Mouse (Mus musculus): ENCODE measurements around the gene Eps8l3.

Eps8l3 gene

GRCm38 (mm10) chr3:107895720-107896569 is 18.9 kb downstream of the Eps8l3 start, which contains the start of gene Gstm5:
Gstm5 (plus strand) TSS chr3:107895821.
- no peak for DNase-seq (ENCODE audit: low spot score)

- DNase-seq (ENCODE audit: low spot score) = no peak
Measured at GRCm38 (mm10) chr3:107898691-107899090, 21.7 kb downstream of the Eps8l3 start.

- DNase-seq (ENCODE audit: low spot score) = no peak
Measured at GRCm38 (mm10) chr3:107900955-107901673, 24.1 kb downstream of the Eps8l3 start.

GRCm38 (mm10) chr3:107905942-107906341 is 28.9 kb downstream of the Eps8l3 start:
- no peak for DNase-seq (ENCODE audit: low spot score)

GRCm38 (mm10) chr3:107916674-107917073 is 39.6 kb downstream of the Eps8l3 start:
- no peak for DNase-seq (ENCODE audit: low spot score)

- no peak for DNase-seq (ENCODE audit: low spot score)
Measured at GRCm38 (mm10) chr3:107917097-107917496, 40.1 kb downstream of the Eps8l3 start.

GRCm38 (mm10) chr3:107917783-107918408 is 40.9 kb downstream of the Eps8l3 start:
- DNase-seq (ENCODE audit: low spot score) = peak; percentile 32

- DNase-seq (ENCODE audit: low spot score) = no peak
Measured at GRCm38 (mm10) chr3:107920348-107920747, 43.3 kb downstream of the Eps8l3 start.

- no peak for DNase-seq (ENCODE audit: low spot score)
Measured at GRCm38 (mm10) chr3:107925335-107925734, 48.3 kb downstream of the Eps8l3 start.

- DNase-seq (ENCODE audit: low spot score) = no peak
Measured at GRCm38 (mm10) chr3:107927841-107928240, 50.8 kb downstream of the Eps8l3 start.

- no peak for DNase-seq (ENCODE audit: low spot score)
Measured at GRCm38 (mm10) chr3:107928691-107929090, 51.7 kb downstream of the Eps8l3 start.

GRCm38 (mm10) chr3:107929243-107929642 is 52.2 kb downstream of the Eps8l3 start:
- no peak for DNase-seq (ENCODE audit: low spot score)

GRCm38 (mm10) chr3:107929731-107930130 is 52.7 kb downstream of the Eps8l3 start:
- no peak for DNase-seq (ENCODE audit: low spot score)

- DNase-seq (ENCODE audit: low spot score) = no peak
Measured at GRCm38 (mm10) chr3:107931134-107931533, 54.1 kb downstream of the Eps8l3 start.

- DNase-seq (ENCODE audit: low spot score) = peak; percentile 84
Measured at GRCm38 (mm10) chr3:107931670-107932069, 54.6 kb downstream of the Eps8l3 start, which contains the start of gene Gstm7. Gstm7 (minus strand) TSS chr3:107931817.

- DNase-seq (ENCODE audit: low spot score) = no peak
Measured at GRCm38 (mm10) chr3:107932128-107932527, 55.1 kb downstream of the Eps8l3 start.

GRCm38 (mm10) chr3:107935268-107935667 is 58.2 kb downstream of the Eps8l3 start:
- no peak for DNase-seq (ENCODE audit: low spot score)

- DNase-seq (ENCODE audit: low spot score) = no peak
Measured at GRCm38 (mm10) chr3:107935888-107936287, 58.9 kb downstream of the Eps8l3 start.

GRCm38 (mm10) chr3:107939403-107939802 is 62.4 kb downstream of the Eps8l3 start:
- DNase-seq (ENCODE audit: low spot score) = peak; percentile 21

GRCm38 (mm10) chr3:107939830-107940229 is 62.8 kb downstream of the Eps8l3 start:
- no peak for DNase-seq (ENCODE audit: low spot score)

- no peak for DNase-seq (ENCODE audit: low spot score)
Measured at GRCm38 (mm10) chr3:107940524-107940923, 63.5 kb downstream of the Eps8l3 start.

- DNase-seq (ENCODE audit: low spot score) = no peak
Measured at GRCm38 (mm10) chr3:107941261-107941660, 64.2 kb downstream of the Eps8l3 start.

All from T-cell, adult 2 months (primary cell).